Mouse (Mus musculus) brain, adult 2 months (tissue): ENCODE results near the gene Gm26566.

Experiments
- DNase-seq: peaks from one replicate; pipeline ENCODE4 v3.0.0; 2011; ENCODE audit warnings: low read depth, low spot score

Gene Gm26566

DNA sequence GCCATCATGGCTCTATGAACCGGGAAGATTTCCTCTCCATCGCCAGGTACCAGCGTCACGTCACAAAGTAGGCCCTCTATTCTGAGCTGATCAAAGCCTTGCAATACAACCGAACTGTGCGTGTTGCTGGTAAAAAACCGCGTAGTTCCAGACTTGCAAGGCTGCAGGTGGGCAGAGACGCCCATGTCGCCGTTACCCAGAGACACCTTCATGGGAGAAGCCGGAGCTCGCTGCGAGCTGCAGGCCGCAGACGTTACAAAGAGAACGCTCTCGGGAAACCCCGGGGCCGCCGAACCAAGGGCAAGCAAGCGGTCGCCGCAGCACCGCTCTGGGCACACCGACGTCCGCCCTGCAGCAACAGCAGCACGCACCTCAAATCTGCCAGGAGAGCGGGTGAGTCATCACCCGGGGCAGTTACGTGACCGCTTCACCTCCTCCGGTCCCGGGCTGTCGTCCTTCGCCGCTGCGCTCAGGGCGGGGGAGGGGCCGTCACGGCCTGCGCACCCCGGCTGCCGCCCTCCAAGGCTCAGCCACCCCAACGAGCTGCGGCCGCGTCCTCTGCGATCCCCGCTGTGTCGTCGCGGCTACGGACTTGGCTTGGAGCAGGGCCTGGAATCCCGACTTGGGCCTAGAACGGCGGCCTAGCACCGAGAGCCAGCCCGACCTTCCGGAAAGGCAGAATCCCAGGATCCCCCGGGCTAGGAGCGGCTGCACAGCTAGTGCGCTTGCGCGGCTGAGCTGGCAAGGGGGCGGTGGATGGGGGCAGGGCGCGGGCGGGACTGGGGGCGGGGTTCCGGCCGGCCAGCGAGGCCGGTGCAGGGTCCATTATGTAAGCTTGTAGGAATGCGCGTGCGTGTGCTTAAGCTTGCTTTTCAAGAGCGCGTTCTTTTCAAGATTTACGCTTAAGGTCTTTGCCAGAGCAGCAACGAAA, at the start of gene Gm26566, which contains the start of gene Klhl9:
Gene Gm26566, plus strand, starts transcription at position 15 of the 931 bp plus-strand sequence.
Gene Klhl9, minus strand, starts transcription at position 675 of the 931 bp plus-strand sequence.
- peak; percentile 98 for DNase-seq

DNA sequence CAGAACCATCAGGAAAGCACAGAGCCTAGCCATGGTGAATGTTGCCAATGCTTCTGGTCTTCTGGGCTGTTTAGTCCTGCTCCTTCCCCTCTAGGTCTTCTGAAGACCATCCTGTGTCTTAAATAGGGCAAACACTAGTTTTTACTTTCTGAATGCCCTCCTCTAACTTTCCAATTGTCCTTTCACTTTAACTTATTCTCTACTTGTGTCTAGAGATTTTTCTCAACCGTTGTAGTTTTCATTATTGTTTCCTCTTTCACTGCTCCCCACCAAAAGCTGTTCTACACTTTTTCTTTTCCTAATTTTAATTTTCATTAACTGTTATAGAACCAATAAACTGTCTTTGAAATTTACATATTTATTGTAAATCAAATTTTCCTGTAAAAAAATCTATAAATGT, 44.8 kb upstream of the Gm26566 start, which contains the start of gene Ifna16:
Gene Ifna16, minus strand, starts transcription at position 101 of the 400 bp plus-strand sequence.
- no peak for DNase-seq

DNA sequence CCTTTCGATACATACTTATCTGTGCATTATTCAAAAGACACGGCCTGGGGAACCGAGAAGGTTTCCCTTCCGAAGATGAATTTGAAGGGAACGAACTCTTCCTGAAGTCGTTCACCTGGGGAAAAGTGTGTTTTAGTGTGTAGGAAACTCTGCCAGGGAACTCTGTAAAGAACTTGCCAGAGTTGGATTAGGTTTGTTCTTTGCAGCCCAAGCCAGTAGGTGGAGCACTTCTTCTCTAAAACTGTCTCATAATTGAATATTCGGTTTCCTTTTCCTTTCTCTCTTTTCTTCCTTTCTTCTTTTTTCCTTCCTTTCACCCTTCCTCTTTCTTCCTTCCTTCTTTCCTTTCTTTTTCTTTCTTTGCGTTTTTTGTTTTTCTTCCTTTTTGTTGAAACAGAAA, 41.2 kb upstream of the Gm26566 start:
- peak; percentile 58 for DNase-seq

DNA sequence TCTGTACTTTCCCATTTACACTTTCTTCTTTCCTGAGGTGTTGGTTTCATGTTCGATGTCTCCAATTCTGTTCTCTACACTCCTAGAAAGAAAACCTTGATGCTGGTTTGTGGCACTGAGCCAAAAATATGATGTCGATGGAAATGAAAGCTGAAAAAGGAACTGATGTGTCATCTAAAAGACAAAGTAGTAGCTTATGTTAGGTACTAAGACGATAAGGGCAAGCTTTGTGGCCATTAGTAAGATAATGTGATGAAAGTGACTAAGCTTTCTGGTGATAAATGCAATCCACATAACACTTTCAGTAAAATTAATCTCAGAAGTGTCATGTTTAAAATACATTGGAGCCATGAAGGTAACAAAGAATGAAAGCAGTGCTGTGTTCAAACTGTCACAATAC, 40.3 kb upstream of the Gm26566 start:
- DNase-seq: no peak

DNA sequence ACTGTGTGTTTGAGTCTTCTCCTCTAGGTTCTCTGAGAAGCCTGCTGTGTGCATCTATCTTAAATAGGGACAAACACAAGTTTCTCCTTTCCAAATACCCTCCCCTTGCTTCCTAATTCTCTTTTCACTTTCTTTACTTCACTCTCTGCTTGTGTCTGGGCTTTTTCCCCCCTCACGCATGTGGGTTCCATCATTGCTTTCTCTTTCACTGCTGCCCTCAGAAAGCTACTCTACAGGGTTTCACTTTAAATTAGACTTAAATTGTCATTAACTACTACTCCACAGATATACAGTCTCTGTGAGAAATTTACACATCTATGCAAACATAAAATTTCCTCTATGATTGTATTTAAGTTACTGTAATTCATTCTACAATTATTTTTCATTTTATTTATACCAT, 37.8 kb upstream of the Gm26566 start, which contains the start of gene Ifna2:
Gene Ifna2, minus strand, starts transcription at position 101 of the 400 bp plus-strand sequence.
- no peak for DNase-seq

DNA sequence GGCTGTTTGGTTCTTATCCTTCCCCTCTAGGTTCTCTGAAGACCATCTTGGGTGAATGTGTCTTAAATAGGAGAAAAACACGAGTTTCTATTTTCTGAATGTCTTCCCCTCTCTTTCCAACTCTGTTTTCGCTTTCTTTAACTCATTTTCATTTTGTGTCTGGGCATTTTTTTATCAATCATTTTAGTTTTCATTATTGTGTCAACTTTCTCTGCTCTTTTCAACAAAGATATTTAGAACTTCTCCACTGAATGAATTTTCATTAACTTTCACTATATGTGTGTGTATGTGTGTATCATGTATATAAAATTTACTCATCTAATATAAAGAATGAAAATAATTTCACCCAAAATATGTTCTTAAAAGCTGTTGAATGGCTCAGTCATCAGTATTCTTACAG, 30.3 kb upstream of the Gm26566 start, which contains the start of gene Ifnab:
Gene Ifnab, minus strand, starts transcription at position 101 of the 400 bp plus-strand sequence.
- no peak for DNase-seq

DNA sequence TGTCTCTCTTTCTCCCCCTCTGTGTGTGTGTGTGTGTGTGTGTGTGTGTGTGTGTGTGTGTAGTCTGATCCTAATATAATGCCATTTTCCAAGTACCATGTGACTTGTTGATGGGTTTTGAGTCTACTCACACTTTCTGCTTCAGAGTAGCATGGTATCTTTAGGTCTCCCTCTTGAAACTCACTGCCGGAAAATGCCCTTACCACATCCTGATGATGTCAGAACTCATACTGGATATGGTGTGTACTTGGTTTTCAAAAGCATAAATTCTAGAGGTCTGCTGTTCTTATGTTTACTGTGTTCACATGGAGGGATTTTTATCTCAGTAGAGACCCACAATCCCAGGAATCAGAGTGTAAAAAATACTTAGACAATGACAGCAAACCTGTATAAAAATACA, 29.1 kb upstream of the Gm26566 start:
- no peak for DNase-seq

DNA sequence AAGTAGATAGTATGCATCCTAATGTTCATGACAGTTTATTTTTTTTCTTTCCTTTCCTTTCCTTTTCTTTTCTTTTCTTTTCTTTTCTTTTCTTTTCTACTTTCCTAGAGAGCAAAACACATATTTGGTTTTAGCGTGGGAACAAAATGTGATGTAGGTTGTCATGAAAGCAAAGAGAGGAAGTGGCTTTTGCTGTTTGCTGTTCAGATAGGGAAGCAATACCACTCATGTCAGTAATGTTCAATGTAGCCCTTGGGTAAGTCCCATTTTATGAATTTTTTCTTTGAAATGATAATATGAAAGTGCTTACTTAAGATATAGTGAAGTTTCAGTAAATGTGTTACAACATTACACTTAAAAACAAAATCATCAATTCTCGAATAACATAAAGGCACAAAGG, 28.2 kb upstream of the Gm26566 start:
- no peak for DNase-seq

DNA sequence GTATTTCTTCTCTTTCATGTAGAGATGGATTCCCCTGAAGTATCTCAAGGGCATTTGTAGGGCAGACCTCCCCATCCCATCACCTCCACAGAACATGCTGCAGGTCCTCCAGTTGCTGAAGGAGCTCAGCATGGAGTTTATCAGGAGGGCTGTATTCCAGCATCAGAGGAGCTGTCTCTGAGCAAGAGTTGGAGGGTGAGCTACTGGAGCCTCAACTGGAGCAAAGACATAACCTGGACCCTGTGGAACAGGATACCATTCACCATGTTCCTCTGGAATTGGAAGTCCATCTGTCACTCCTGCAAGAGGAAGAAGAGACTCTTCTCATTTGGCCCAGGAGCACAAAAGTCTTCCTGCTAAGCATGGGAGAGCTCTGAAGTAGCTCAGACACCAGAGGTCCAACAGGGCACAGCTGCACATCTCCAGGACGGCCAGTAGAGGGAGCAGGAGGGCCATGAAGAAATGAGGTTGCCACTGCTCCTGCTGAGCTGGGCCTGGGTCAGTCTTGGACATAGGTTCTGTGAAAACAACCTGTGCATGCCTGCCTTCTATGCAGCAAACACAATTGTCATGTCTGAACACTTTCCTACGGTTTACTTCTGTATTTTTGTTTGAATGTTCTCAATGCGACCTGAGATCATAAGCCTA, 25.2 kb upstream of the Gm26566 start:
- DNase-seq: peak; percentile 85

DNA sequence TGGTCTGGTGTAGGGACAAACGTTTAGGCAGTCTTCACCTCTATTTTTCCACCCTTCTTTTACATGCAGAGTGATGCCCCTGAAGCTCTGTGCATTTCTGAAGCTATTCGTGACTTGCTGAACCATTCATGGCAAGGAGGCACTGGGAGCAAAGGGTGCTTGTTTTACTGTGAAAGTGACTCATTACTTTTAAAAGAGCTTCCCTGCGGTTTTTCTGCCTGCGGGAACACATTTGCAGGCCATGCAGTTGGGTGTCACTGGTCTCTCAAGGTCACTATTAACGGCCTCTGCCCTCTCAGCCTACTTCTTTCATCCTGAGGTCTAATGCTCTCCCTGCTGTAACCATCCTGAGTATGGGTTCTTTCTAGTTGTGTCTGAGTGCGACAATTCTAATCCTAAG, 24.5 kb upstream of the Gm26566 start:
- DNase-seq: no peak

DNA sequence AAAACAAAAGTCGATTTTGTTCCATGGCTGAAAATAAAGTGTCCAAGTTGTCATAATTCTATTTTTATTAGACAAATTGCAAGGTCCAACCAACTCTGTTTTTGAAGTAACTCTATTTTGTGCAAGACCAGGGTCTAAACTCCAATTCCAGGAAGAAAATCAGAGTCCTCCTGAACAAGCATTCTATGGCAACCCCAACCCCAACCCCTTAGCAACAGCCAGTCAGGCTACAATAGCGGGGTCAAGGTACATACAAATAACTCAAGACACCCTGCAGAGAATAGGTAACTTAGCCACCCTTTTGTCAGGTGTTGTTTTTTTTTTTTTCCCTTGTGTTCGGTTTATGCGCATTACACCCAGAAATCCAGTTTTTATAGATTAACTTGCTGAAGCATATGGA, 23.9 kb upstream of the Gm26566 start:
- no peak for DNase-seq

DNA sequence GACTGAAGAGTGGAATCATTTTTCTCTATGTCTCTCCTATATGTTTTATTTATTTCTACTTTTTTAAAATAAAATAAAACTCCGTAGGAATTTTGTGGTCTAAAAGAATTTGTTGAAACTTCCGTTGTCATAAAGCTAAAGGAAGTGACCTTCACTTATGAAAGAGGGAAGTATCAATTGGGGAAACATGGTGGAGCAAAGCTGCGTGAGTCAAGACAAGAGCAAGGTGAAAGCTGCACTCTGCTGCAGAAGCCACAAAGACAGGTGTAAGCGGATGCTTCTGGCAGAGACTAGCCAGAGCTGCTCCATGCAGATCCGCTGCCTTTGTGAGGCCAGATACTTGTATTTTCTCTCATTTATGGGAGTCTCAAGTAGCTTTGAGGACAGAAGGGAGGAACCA, 22.8 kb upstream of the Gm26566 start:
- DNase-seq: no peak

DNA sequence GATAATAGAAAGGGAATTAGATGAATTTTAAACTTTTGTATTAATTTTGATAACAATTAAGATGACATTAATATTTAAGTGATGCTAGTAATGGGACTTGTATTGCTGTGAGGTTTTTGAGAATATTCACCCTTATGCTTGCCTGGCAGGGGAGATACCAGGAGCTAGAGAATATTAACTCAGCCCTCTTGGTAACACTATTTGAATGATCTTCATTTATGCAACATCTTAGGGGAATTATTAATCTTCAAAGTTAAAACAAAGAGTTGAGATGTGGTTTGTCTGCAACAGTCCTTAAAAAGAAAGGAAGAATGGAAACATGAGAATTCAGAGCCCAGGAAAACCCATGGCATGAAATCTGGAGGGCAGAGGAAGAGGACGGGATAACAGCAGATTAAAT, 22.3 kb upstream of the Gm26566 start:
- DNase-seq: no peak

DNA sequence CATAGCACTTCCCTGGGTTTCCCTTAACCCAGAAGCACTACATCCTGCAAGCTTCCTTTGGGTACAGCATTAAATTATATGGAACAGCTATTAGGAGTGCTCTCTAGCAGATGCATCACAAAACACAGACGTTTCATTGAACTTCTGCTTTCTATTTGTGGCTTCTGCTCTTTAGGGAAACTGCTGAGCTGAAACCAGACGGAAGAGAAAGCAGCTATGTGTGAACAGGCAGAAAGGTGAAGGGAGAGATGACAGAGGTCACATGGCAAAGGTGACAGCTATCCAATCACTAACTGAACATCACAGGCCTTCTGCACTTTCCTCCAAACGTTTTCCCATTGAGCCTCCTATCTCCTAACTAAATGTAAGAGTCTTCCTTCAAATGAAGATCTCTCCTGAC, 15.7 kb upstream of the Gm26566 start:
- DNase-seq: no peak

DNA sequence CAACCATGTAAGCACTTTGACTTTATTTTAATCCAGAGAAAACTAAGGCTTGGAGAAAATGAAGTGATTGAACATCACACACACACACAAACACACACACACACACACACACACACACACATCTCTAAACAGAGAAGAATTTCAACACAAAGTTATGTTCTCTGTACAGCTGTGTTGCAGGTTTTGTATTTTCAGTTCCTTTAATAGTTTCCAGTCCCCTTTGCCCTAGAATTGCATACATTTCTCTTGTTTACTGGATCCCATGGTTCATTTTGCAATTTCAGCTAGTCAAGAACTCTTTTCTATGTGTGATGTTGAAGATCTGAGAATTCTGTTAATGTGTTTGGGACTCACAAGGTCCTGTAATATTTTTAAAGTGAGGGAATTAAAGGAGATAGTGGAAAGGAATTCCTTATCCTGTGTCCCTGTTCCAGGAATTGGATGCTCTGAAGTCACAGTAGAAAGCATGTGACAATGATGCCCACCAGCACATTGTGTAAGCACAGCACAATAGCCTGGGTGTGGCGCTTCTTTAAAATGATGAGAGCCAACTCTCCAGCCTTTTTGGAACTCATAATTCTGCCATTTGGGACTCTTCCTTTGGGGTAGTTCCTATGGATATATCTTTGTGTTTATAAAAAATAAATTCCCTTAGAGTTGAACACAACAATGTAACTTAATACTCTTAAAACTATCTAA, 14.3 kb upstream of the Gm26566 start:
- DNase-seq: no peak

DNA sequence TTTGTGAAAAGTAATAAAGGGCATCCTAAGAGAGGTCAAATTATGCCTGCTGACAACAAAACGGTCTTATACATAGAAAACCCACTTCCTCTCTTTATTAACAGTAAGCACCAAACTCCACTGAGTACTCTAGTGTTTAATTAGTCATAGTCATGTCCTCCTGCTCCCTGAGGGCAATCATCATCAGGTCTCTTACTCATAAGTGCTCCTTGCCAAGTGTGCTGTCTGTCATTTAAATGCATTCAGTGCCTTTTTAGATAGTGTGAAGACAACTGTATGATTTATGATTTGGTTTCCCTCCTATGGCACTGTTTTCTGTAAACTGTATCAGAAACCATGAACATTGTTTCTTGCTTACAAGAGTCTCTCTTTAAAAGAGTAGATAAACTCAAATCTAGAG, 7.3 kb upstream of the Gm26566 start:
- peak; percentile 18 for DNase-seq

DNA sequence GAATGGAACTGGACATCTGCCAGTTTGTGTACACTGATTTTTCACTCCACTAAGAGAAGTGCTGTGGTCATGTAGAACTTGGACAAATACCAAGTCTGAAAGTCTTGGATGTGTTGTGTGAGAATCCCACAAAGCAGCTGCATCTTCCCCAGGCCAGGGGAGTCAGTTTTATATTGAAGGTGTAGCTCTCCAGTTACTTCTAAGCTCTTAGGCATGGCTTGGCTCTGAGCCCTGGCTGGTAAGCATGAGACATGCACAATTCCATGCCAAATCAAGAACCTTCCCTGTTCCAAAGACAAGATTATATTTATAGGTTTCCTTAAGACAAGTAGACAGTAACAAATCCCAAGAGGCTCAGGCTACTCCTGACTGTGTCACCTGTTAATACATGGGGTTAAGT, 6.5 kb upstream of the Gm26566 start:
- DNase-seq: peak; percentile 48

DNA sequence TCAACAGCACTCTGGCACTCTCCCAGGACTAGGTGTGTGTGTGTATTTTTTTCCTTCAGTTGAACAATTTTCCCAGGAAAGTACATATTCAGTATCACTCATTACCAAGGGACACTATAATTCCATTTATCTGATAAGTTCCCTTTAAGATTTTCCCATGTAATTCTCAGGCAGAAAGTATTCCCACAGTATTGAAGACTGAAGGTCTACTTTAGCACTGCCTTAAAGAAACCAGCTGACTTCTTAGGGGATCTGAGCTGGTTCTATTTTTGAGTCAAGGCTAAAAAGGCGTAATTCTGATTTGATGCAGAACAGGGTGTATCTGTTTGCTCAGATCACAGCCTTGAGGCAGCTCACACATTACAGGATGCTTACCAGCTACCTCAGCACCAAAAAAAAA, 2.9 kb upstream of the Gm26566 start:
- DNase-seq: peak; percentile 13

DNA sequence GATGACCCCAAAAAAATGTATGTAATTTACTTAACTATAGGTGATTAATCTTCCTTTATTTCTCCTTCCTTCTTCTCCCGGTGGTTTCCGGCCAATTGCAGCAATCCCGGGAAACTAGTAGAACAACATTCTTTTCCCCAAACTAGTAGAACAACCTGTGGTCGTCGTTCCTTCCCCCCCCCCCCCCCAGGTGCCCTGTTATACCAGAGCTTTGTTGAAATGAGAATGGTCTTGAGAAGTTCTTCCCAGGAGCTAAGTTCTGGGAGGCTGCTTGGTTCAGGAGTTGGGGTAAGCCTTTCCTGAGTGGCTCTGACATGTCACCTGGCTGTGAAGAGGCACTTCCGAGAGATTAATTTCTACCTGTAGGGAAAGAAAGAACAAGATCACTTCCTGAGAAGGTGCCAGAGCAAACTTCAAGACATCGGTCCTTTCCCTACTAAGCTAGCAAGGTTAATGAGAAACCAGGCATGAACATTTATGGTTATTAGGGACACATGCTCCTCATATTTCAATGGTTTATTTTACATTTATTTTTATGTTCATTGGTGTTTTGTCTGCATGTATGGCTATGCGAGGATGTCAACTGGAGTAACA, 2.0 kb downstream of the Gm26566 start:
- DNase-seq: no peak

DNA sequence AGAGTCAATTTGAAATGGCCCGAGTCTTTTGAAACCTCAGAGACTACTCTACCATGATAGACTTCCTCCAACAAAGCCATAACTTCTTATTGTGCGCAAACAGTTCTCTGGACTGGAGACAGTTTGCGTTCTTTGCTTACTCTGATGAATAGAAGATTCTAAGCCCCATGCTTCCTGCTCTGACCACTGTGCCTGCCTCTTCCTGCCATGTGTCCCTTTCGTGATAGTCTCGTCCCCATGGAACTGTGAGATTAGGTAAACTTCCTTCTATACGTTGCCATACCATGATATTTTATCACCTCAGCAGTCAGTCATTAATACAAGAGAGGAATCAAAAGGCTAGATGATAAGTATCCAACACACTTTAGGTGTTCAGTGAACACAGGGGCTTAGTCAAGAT, 5.1 kb downstream of the Gm26566 start:
- DNase-seq: no peak

DNA sequence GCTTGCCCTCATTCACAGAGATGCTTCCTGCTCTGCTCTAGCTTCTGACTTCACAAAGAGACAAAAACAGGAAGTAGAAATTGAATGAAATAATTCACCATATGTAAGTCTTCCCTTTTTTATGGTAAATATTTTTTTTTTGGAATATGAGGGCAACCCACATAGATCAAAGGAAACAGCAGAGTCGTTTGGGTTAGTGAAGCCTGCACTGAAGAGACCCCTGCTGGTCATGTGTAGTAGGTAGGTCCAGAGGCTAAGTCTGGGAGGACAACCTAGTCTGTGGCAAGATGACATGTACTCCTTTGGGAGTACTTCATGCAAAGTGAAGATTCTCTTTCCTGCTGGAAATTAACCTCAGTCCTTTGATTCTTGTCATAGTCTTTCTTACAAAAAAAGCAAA, 5.7 kb downstream of the Gm26566 start:
- peak; percentile 35 for DNase-seq

DNA sequence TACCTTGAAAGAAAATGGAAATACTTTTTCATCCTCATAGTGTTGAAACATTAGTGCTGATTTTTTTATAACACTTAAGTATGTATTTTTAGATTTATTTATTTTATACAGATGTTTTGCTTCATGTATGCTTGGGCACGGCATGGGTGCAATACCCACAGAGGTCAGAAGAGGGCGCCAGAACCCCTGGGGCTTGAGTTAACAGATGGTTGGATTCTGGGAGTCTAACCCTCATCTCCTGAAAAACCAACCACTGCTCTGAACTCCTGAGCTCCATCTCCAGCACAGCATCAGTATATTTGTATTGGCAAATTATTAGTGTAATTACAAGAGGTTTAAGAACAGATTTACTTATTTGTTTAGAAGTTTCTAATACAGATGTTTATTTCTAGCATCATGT, 16.9 kb downstream of the Gm26566 start:
- DNase-seq: peak; percentile 73
